Mouse (Mus musculus): Measurements from ENCODE around the gene Efnb1. TPM values are rescaled to one million over a fixed set of nuclear protein-coding genes. Genes with fewer than 3 reads are reported as not detected.

Efnb1 gene
- polyA plus RNA-seq, 1 experiment from 2014 or later, result 71.9 TPM

DNA sequence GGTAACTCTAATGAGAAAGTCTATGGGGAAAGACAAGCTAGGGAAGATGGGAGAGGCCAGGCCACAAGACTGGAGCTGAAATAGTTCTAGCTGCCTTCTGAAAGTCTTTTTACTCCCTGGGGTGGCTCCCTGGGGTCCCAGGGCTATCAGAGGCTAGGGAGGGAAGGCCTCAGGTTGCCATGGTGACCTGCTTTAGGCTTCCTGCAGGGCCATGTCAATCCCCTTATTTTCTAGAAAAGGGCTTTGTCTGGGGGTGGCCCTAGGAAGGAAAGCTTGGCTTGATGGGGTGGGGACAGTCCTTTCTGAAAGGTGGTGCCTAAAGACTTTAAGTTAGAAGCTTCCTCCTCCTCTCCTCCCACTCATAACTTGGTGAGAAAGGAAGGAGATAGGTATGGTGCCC is 6.0 kb downstream of the Efnb1 start:
- H3K4me1 ChIP-seq, result peaks cover 75% of the 10 kb centered on the region
- peak overlapping the region; percentile 89 for H3K4me2 ChIP-seq
- H3K9ac ChIP-seq, result peak overlapping the region; percentile 98
- peak overlapping the region; percentile 79 for H3K4me3 ChIP-seq
- ATAC-seq, result no peak
- H3K27ac ChIP-seq, result peak overlapping the region; percentile 87
- H3K9me3 ChIP-seq (replicated peaks), result no peaks in the 10 kb centered on the region
- H3K27me3 ChIP-seq, result 0 out of 2 replicates have a peak, but pooled peaks cover 3% of the 10 kb centered on the region
- H3K36me3 ChIP-seq (ENCODE audit: poor library complexity, severe bottlenecking), result peaks cover 19% of the 10 kb centered on the region

DNA sequence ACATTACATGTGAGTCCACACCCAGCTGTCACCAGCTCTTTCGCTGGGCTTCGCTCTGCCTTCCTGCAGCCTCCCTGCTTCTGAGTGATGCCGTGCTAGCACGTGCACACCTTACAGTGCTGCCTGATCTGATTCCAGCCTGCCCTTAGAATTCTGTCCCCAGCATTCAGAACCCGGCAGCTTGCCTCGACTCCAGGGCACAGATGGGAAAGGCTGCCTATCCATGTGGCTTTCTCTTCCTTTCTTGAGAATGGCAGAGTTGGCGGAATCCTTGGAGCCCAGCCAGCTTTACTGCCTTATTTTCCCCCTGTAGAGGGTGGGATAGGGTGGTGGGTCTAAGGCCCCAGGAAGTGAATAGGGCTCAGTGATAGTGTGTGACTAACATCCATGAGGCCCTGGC is 9.6 kb downstream of the Efnb1 start:
- peak overlapping the region; percentile 91 for H3K27ac ChIP-seq

DNA sequence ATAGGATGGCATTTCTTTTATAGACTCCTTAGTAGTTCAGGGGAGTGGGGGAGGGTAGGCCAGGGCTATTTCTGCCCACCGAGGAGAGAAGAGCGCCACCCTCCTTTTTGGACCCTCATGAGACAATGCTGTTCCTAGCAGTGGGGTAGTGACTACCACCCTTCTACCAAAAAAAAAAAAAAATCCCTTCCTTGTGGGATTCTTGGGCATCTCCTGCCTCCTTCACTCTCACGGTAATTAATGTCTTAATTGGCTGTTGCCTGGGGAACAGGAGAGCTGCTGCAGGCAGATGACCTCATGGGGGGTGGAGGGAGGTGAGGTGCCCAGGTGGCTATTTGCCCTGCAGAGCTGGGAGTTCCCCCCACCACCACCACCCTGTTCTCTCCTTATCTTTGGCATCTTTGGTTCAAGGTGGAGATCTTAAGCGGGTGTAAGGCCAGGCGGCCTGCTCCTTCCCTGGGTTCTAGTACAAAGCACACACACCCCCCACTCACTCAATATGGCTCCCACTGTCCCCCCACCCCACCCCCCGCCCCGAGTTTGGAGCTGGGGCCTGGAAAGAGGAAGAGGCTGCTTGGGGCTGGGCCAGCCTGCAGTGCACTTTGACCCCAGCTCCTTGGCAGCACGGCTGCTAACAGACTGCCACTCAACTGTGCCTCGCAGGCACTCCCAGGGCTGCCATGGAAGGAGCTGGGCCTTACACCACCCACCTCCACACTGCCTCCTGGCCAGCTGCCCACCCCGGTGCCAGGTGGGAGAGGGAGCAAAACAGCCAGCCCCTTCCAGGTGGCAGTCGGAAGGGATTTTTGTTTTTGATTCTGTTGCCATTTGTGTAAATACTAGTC is 12.4 kb downstream of the Efnb1 start:
- WGBS, result 49% methylated on average over 8 of the region's 11 CpGs
- ATAC-seq, result peak; percentile 55

More for the DNA sequence above, 9.6 kb downstream of the Efnb1 start:
- H3K4me2 ChIP-seq, result peak overlapping the region; percentile 89
- no peak for ATAC-seq
- WGBS, result 57% methylated on average over 7 of the region's 7 CpGs
- H3K36me3 ChIP-seq (ENCODE audit: poor library complexity, severe bottlenecking), result peaks cover 53% of the 10 kb centered on the region
- peaks cover 99% of the 10 kb centered on the region for H3K4me1 ChIP-seq
- 0 out of 2 replicates have a peak, but pooled peaks cover 3% of the 10 kb centered on the region for H3K27me3 ChIP-seq
- H3K9me3 ChIP-seq (replicated peaks), result no peaks in the 10 kb centered on the region
- H3K9ac ChIP-seq, result peak overlapping the region; percentile 55
- H3K4me3 ChIP-seq, result no peak overlapping the region

DNA sequence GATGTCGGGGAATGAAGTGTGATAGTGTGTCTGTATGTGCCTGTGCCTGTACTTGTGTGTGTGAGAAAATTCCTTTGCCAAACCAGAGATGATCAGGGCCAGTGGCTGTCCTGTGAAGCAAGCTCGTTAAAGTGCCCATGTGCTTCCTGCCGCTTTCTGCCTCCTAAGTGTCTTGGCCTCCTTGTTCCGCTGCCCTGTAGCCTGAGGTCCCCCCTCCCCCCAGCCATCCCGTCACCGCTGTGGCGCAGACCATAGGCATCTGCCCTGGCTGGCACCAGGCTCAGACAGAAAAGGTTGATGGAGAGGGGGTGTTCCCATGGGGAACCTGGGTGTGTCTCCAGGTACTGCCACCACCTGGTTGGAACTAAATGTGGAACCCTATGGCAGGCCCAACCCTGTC is 13.1 kb downstream of the Efnb1 start:
- no peak overlapping the region for H3K4me3 ChIP-seq
- H3K9ac ChIP-seq, result no peak overlapping the region
- H3K4me1 ChIP-seq, result peaks cover 94% of the 10 kb centered on the region
- H3K36me3 ChIP-seq (ENCODE audit: poor library complexity, severe bottlenecking), result peaks cover 56% of the 10 kb centered on the region
- WGBS, result 59% methylated on average over 7 of the region's 7 CpGs
- ATAC-seq, result no peak
- no peak overlapping the region for H3K4me2 ChIP-seq
- H3K27me3 ChIP-seq, result no peaks in the 10 kb centered on the region
- H3K9me3 ChIP-seq (replicated peaks), result no peaks in the 10 kb centered on the region
- H3K27ac ChIP-seq, result peak overlapping the region; percentile 79

More for the DNA sequence above, 12.4 kb downstream of the Efnb1 start:
- Histone ChIP-seq H3K4me3 (no peak overlapping the region), H3K9ac (peak overlapping the region; percentile 21; the same call in 1 of the 2 replicates), H3K9me3 (replicated peaks) (no peaks in the 10 kb centered on the region), H3K27ac (peak overlapping the region; percentile 91), H3K4me1 (peaks cover 97% of the 10 kb centered on the region), H3K36me3 (ENCODE audit: poor library complexity, severe bottlenecking) (peaks cover 56% of the 10 kb centered on the region), H3K4me2 (peak overlapping the region; percentile 89), H3K27me3 (no peaks in the 10 kb centered on the region)

DNA sequence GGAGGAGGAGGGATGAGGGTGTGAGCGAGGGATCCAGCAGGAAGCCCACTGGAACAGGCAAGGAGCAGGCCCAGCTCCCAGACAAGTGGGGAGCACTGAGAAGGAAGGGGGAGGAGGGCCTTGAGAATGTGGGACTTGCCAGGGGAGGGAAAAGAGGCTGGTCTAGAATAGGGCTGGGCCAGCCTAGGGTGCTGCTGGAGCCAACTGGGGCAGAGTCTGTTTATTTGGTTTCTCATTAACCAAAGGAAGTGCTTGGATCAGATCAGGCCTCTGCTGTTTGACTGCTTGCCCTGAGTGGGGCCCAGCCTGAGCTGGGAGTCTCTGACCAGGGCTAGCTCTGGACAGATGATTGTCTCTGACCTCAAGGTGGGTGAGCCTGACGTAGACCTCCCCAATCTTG is 14.0 kb downstream of the Efnb1 start:
- H3K4me1 ChIP-seq, result peaks cover 86% of the 10 kb centered on the region
- 70% methylated on average over 2 of the region's 2 CpGs for WGBS

DNA sequence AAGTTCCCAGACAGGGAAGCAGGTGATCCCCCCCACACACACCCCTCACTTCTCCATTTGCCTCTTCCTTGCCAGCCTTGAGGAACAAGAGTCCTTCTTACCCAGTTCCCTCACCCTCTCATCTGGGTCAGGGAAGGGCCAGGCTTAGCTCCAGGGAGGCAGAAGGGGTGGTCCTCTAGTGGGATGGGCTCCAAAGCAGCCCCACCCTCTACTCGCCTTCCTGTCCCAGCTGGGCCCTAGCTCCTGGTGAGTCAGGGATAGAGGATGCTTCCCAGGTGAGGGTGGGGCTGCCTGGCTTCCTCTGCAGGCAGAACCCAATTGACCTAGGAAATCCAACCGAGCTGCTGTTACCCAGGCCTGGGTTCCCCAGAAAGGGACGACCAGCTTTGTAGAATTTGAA is 14.8 kb downstream of the Efnb1 start:
- peak overlapping the region; percentile 79 for H3K27ac ChIP-seq
- H3K36me3 ChIP-seq (ENCODE audit: poor library complexity, severe bottlenecking), result peaks cover 50% of the 10 kb centered on the region
- no peak overlapping the region for H3K4me3 ChIP-seq
- no peaks in the 10 kb centered on the region for H3K9me3 ChIP-seq (replicated peaks)
- WGBS, result 54% methylated on average over 3 of the region's 3 CpGs
- peaks cover 78% of the 10 kb centered on the region for H3K4me1 ChIP-seq
- no peak for ATAC-seq
- H3K9ac ChIP-seq, result no peak overlapping the region
- H3K27me3 ChIP-seq, result no peaks in the 10 kb centered on the region
- H3K4me2 ChIP-seq, result no peak overlapping the region

More for the DNA sequence above, 14.0 kb downstream of the Efnb1 start:
- H3K4me2 ChIP-seq, result no peak overlapping the region
- H3K36me3 ChIP-seq (ENCODE audit: poor library complexity, severe bottlenecking), result peaks cover 56% of the 10 kb centered on the region
- H3K27me3 ChIP-seq, result no peaks in the 10 kb centered on the region
- no peaks in the 10 kb centered on the region for H3K9me3 ChIP-seq (replicated peaks)
- ATAC-seq, result no peak
- H3K4me3 ChIP-seq, result no peak overlapping the region
- H3K27ac ChIP-seq, result peak overlapping the region; percentile 79
- no peak overlapping the region for H3K9ac ChIP-seq

DNA sequence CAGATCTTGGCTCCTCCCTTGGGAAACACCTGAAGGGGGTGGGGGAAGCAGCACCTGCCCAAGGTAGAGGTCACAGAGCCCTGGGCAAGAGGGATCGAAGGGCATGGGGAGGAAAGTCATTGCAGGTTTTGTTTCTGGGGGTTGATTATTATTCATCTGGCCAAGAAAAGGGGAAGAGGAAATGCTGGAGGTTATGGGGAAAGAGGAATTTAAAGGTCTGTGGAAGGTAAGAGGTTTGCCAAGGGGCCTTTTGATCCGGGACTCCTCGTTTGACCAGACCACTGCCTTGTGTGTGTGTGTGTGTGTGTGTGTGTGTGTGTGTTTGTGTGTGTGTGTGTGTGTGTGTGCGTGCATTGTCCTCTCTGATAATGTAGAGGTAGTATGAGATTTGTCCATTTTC is 15.5 kb downstream of the Efnb1 start:
- no peaks in the 10 kb centered on the region for H3K27me3 ChIP-seq
- H3K9me3 ChIP-seq (replicated peaks), result no peaks in the 10 kb centered on the region
- no peak overlapping the region for H3K9ac ChIP-seq
- no peak for ATAC-seq
- 59% methylated on average over 4 of the region's 4 CpGs for WGBS
- peaks cover 42% of the 10 kb centered on the region for H3K36me3 ChIP-seq (ENCODE audit: poor library complexity, severe bottlenecking)
- H3K4me2 ChIP-seq, result no peak overlapping the region
- H3K27ac ChIP-seq, result peak overlapping the region; percentile 79
- peaks cover 70% of the 10 kb centered on the region for H3K4me1 ChIP-seq
- no peak overlapping the region for H3K4me3 ChIP-seq

DNA sequence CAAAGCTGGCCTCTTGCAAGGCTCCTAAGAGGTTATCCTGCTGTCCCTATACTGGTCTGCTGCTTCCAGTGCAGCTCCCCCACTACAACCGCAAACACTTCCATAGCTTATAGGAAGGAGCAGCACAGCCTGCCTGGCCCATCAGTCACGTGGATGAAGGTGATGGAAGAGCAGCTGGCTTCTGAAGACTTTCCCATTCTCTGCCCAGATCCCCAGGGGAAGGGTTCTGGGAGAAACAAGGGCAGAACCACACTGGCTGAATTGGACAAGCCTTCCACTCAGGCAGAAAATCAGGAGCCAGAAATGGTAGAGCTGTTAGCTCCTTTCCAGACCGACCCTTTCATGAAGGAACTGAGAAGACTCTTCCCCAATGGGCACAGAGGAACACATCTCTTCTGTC is 16.2 kb downstream of the Efnb1 start:
- Histone ChIP-seq H3K27me3 (no peaks in the 10 kb centered on the region), H3K27ac (peak overlapping the region; percentile 79), H3K4me3 (no peak overlapping the region), H3K9me3 (replicated peaks) (no peaks in the 10 kb centered on the region), H3K4me2 (no peak overlapping the region), H3K4me1 (peaks cover 63% of the 10 kb centered on the region), H3K9ac (no peak overlapping the region), H3K36me3 (ENCODE audit: poor library complexity, severe bottlenecking) (peaks cover 35% of the 10 kb centered on the region)
- no peak for ATAC-seq
- WGBS, result 7% methylated on average over 3 of the region's 3 CpGs

DNA sequence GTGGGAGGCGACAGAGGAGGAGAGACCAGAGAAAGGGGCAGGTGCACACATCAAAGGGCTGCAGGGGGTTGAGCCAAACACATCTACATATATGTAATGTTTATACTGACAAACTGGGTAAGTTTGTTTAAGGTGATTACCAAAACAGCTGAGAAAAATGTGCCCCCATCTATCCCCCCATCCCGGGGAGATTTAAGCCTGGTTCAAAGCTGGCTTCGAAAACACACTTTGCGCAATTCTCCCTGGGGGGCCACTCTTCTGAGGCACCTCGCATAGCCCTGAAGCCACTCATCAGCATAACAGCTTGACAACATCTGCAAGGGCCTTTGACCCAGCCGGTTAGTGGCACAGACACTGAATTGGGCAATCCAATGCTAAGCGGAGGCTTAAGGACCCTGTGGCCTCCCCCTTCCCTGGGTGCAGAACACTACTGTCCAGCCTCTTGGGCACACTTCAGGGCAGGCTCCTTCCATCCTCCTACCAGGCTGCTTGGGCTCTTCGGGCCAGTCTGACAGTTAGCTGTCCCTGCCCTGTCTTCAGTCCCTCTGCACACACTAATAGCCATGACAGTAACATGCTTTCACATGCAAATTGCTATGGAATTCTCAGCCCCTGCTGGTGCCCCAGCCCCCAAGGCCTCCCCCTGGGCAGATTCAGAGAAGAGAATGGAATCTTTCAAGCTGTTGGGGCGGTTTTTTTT is 16.8 kb downstream of the Efnb1 start:
- Histone ChIP-seq H3K27me3 (no peaks in the 10 kb centered on the region), H3K9me3 (replicated peaks) (no peaks in the 10 kb centered on the region), H3K4me2 (no peak overlapping the region), H3K9ac (no peak overlapping the region), H3K4me1 (peaks cover 58% of the 10 kb centered on the region), H3K27ac (peak overlapping the region; percentile 79), H3K4me3 (no peak overlapping the region), H3K36me3 (ENCODE audit: poor library complexity, severe bottlenecking) (peaks cover 29% of the 10 kb centered on the region)
- ATAC-seq, result peak; percentile 38
- WGBS, result 16% methylated on average over 9 of the region's 9 CpGs

DNA sequence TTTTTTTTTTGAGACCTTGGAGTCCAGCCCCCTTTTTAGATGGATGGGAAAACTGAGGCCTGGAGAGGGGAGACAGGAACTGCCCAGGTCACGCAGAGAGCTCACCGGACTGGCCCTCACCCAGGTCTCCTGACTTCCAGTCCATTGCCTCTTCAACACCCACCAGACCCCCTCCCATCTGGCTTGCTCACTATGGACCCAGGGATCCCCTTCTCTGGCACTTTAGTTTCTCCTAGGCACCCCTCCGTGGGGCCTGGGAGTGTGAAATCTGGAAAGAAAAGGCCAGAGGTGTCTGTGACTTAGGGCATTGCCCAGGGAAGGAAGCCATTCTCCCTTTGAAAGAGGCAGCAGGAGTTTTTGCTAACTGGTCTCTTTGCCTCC is 17.3 kb downstream of the Efnb1 start:
- Histone ChIP-seq H3K27ac (peak overlapping the region; percentile 79), H3K4me3 (no peak overlapping the region), H3K9ac (no peak overlapping the region), H3K4me2 (no peak overlapping the region), H3K9me3 (replicated peaks) (no peaks in the 10 kb centered on the region), H3K36me3 (ENCODE audit: poor library complexity, severe bottlenecking) (peaks cover 25% of the 10 kb centered on the region), H3K27me3 (no peaks in the 10 kb centered on the region), H3K4me1 (peaks cover 52% of the 10 kb centered on the region)
- 18% methylated on average over 3 of the region's 3 CpGs for WGBS
- ATAC-seq, result no peak

DNA sequence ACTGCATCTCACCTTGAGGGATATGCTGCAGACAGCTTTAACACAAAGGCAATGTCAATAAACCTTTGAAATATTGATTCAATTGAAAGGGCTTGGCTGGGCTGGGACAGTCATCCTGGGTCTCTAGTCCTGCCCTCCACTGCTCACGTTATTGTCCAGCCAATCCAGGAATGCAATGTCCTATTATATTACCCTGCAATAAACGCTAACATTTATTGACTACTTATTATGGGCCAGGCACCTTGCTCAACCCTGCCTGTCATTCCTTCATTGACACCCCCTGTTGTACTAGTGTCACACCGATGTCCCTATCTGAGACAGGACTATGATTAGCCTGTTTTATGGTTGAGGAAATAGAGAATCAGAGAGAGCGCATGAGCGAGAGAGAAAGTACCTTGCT is 18.4 kb downstream of the Efnb1 start:
- H3K27ac ChIP-seq, result no peak overlapping the region
- no peak for ATAC-seq
- H3K4me3 ChIP-seq, result no peak overlapping the region
- H3K36me3 ChIP-seq (ENCODE audit: poor library complexity, severe bottlenecking), result peaks cover 16% of the 10 kb centered on the region
- H3K4me1 ChIP-seq, result peaks cover 43% of the 10 kb centered on the region
- no peak overlapping the region for H3K9ac ChIP-seq
- no peak overlapping the region for H3K4me2 ChIP-seq
- H3K27me3 ChIP-seq, result 0 out of 2 replicates have a peak, but pooled peaks cover 4% of the 10 kb centered on the region
- H3K9me3 ChIP-seq (replicated peaks), result no peaks in the 10 kb centered on the region
- WGBS, result 83% methylated on average over 5 of the region's 5 CpGs

DNA sequence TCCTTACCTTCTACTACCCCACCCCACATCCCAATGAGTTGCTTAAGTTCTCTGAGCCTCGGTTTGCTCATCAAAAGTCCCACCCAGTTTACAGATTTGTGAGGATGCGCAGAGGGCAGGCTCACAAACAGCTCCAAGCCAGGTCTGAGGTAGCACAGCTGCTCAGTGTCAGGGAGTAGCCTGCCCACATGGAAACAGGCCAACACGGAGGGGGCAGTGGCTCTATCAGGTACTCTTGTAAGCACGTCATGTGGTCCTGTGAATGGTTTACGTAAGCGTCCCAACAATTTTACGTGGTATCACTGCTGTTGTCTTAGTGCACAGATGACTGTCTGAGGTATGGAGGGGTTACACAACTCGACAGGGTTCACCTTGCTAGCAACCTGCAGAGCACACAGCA is 23.1 kb downstream of the Efnb1 start:
- no peak for ATAC-seq
- Histone ChIP-seq H3K27me3 (0 out of 2 replicates have a peak, but pooled peaks cover 4% of the 10 kb centered on the region), H3K27ac (no peak overlapping the region), H3K4me3 (no peak overlapping the region), H3K9ac (no peak overlapping the region), H3K36me3 (ENCODE audit: poor library complexity, severe bottlenecking) (no peaks in the 10 kb centered on the region), H3K4me2 (no peak overlapping the region), H3K9me3 (replicated peaks) (no peaks in the 10 kb centered on the region), H3K4me1 (no peaks in the 10 kb centered on the region)
- 84% methylated on average over 8 of the region's 8 CpGs for WGBS

Measured in forebrain, embryonic 13.5 days (tissue).